Mouse (Mus musculus) large intestine, adult 2 months (tissue): ENCODE results near the gene Tuft1. TPM values are rescaled to one million over a fixed set of nuclear protein-coding genes. Genes with fewer than 3 reads are reported as not detected.
"Not testable (repeated sequence)": the region's sequence is repeated elsewhere in the genome, so short reads cannot be mapped to it uniquely, and the experiment has no call there.

Source experiments
- DNase-seq: peaks from one replicate; pipeline ENCODE4 v3.0.0-alpha.2; 2012; ENCODE audit warnings: low read depth, low spot score
- WGBS: fragments of 180-500 bp; shearing (Covaris S2); methylation state at CpG from one replicate; pipeline ENCODE4 v1.1.7; 2018; 5-methylcytosine and 5-hydroxymethylcytosine counted together
- polyA plus RNA-seq: library from polyadenylated mRNA; depleted of rRNA; stranded (reverse); fragments of >200 nt; gene quantifications from 2 replicates; pipeline ENCODE4 v1.2.3, GENCODE M21; 2012; rRNA removed

The Tuft1 gene
- polyA plus RNA-seq, result 25.5 and 34.4 TPM in 2 replicates

DNA sequence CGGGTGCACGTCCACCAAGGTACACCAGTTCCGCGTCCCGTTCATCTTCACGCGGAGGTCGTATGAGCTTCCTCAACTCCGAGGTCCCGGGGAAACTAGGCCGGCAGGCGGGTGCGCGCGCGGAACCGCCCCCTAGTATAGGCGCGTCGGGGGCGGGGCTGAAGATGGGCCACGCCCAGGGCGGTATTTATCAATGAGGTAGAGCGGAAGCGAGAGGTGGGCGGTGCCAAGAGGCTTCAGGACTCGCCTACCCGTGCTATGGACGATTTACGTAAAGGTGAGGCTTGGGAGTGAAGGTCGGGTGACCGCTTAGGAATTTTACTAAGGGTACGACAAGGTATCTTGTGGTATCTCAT is at the start of gene Tuft1:
Gene Tuft1 (minus strand): TSS at position 133 of the 356 bp plus-strand sequence.
- DNase-seq, result not testable (repeated sequence)
- under 1% methylated on average over 21 of the region's 33 CpGs for WGBS

DNA sequence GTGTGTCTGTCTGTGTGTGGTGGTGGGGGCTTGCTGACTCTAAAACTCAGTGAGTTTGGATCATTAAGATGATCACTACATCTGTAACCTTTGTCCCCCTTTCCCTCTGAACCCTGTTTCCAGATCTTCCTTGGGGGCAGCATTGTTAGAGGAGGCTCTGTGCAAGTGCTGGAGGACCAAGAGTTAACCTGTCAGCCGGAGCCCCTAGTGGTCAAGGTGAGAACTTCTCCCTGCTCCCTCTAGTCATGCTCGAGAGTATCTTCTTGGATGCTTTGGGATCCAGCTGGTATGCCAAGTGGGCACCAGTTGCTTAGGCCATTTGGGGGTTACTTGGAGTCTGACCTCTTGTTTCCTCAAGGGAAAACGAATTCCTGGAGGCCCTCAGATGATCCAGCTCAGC is 44.7 kb upstream of the Tuft1 start:
- not testable (repeated sequence) for DNase-seq
- 11% methylated on average over 3 of the region's 3 CpGs for WGBS

DNA sequence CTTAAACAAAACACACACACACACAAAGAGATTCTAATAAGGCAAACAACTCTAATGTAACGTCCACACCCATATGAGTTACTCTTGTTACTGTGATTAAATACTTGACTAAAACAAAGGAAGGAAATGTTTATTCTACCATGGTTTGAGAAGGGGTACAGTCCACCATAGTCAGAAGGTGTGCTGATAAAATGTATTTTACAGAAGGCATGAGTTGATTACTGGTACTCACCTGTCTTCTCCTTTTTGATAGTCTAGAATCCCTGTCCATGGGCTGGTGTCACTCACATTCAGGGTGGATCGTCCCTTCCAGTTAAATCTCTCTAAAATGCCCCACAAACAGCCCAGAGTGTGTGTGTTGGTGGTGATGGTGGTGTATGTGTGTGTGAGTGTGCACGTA is 44.2 kb upstream of the Tuft1 start:
- no peak for DNase-seq
- 84% methylated on average over 3 of the region's 3 CpGs for WGBS

DNA sequence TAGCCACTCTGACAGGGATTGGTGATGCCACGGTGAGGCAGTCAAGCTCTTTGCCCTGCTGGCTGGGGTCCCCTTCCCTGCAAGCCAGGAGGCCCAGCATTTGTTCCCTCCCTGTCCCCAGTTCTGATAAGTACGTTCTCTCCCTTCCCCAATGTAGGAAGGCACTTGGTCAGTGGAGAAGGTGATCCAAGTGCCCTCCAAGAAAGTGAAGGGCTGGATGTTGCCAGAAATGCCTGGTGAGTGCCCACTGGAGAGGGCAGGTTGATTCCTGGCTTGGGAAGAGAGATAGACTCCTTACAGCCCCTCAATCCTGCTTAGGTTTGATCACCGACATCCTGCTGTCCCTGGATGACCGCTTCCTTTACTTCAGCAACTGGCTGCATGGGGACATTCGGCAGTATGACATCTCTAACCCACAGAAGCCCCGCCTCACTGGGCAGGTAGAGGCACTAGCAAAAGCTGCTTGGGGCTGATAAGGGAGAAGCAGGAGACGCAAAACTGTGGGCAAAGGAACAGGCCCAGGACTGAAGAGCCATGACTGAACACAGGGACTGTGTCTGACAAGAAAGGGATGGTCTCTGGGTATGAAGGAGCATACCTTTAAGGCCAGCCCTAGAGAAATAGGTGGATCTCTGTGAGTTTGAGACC is 43.6 kb upstream of the Tuft1 start:
- not testable (repeated sequence) for DNase-seq
- 80% methylated on average over 7 of the region's 7 CpGs for WGBS

DNA sequence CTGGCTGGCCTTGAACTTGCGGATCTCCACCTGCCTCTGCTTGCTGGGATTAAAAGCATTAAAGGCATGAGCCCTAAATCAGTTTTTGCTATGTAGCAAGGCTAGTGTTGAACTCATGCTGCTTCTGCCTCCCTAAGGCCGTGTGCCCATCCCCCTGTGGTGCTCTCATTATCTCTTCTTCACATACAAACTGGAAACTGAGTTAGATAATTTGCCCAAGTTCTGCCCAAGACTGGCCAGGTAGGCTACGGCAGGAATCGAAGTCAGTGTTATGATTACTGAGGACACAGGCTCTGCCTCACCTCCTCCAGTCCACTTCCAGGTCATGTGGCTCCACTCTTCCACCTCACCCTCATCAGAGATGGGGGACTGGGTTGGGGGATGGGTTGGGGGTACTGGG is 37.6 kb upstream of the Tuft1 start:
- WGBS, result 96% methylated on average over 4 of the region's 4 CpGs
- DNase-seq, result not testable (repeated sequence)

DNA sequence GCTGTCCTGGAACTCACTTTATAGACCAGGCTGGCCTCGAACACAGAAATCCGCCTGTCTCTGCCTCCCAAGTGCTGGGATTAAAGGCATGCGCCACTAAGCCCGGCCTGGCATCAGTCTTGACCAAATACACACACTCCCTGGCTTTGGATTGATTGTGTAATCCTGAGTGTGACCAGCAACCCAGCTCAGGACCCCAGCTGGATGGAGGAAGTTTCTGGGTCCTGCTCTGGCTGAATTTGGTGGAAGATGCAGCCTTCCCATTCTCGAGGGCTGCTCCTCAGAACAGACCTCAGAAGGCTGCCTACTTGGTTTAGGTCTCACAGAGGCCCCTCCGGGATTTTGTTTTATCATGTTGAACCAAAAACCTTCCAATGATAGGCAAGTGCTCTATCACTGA is 36.9 kb upstream of the Tuft1 start:
- WGBS, result 86% methylated on average over 6 of the region's 6 CpGs
- not testable (repeated sequence) for DNase-seq

DNA sequence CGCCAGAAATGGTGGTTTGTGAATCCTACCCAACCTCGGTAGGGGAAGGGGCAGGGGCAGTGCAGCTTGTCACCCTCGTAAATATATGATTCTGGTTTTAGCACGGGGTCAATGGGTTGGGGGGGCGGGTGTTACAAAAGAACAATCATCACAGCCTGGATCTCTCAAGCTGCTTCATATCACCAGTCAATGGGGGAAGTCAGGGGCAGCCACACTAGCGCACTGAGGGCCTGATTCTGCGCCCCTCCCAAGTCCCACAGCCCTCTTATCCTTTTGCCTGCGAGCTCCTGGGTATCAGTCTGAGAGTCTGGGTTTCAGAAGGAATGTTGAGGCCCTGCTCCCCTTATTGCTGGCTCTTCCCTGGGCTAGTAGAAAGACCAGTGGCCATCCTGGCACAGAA is 35.2 kb upstream of the Tuft1 start:
- DNase-seq, result not testable (repeated sequence)

DNA sequence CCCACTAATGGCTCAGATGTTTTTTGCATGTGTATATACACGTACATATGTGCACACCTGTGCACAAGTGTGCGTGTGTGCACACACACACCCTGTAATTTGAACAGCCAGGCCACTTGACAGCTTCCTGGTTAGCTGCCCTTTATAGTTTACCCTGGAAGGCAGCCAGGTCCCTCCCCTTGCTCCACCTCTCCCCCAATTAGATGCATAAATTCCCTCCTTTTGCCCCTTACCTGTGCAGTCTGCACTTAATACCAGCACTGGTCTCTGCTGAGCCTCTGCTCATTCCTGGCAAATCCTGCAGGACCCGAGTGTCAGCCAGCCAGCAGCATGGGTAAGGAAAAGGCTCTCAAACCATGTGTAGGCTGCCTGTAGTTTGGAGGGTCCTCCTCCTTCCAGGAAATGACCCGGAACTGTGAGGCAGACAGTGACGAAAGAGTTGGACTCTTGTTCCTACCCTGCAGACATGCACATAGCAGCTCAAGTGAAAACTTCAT is 34.7 kb upstream of the Tuft1 start, which contains the start of gene Selenbp2:
Gene Selenbp2 (plus strand): TSS at position 228 of the 497 bp plus-strand sequence.
- DNase-seq, result no peak
- WGBS, result 12% methylated on average over 5 of the region's 5 CpGs

More for the DNA sequence above, 35.2 kb upstream of the Tuft1 start:
- WGBS, result 30% methylated on average over 5 of the region's 8 CpGs

DNA sequence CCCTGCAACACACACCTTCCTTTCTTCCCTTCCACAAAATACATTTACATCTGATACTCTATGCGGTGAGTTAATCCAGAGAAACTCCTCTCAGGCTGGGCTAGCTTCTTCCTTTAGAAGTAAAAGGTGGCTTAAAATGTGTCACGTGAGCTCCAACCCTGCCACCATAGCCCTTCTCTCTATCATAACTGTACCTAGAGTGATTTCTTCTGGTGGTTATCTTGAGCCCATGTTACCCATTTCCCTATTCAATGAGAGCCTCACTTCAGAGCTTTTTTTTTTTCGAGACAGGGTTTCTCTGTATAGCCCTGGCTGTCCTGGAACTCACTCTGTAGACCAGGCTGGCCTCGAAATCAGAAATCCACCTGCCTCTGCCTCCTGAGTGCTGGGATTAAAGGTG is 33.0 kb upstream of the Tuft1 start:
- WGBS, result 93% methylated on average over 4 of the region's 4 CpGs

DNA sequence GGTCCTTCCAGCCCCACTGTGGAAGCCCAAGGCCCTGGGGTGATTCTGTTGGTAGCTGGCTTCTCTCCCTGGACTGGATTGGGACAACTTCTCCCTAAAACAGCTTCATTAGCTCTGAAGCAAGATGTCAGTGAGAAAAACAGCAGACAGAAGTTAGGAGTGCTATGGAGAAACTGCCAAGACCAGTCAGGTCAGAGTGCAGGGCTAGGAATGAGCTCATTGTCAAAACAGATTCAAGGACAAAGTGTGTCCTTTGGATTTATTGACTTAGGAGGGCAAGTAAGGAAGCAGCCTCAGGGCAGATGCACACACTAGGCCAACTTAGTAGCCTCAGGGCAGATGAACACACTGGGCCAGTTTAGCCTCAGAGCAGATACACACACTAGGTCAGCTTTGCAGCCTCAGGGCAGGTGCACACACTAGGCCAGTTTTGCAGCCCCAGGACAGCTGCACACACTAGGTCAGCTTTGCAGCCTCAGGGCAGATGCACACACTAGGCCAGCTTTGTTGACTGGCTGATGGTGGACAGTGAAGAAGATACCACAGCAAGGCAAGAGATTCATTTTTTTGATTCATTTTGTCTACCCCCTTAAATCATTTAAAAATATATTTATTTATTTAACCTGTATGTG is 32.1 kb upstream of the Tuft1 start:
- DNase-seq, result no peak

More for the DNA sequence above, 33.0 kb upstream of the Tuft1 start:
- DNase-seq, result not testable (repeated sequence)

DNA sequence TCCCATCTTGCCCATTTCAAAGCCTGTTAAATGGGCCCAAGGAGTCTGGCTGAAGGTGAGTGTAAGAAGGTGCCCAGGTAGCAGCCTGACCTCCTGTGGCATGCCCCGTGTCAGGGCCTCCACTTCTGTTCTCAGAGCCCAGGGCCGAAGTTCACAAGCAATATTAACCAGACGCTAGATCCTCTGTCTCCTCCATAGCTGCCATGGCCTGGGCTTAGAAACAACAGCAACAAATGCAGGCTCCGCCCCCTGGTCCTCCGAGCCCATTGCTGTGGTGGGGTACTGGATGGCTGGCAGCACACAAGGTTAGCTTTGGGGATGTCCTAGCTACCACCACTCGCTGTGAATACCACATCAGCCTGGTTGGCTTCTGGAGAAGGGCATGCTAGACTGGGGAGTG is 31.5 kb upstream of the Tuft1 start:
- 59% methylated on average over 6 of the region's 6 CpGs for WGBS
- not testable (repeated sequence) for DNase-seq

DNA sequence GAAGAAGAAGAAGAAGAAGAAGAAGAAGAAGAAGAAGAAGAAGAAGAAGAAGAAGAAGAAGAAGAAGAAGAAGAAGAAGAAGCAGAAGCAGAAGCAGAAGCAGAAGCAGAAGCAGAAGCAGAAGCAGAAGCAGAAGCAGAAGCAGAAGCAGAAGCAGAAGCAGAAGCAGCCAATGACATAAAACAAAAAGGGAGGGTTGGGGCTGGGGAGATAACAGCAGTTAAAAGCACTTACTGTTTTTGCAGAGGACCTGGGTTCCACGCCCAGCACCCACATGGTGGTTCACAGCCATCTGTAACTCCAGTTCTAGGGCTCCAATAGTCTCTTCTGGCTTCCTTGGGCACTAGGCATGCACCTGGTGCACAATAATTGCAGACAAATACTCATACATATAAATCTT is 30.5 kb upstream of the Tuft1 start:
- not testable (repeated sequence) for DNase-seq
- 65% methylated on average over 1 of the region's 1 CpGs for WGBS

DNA sequence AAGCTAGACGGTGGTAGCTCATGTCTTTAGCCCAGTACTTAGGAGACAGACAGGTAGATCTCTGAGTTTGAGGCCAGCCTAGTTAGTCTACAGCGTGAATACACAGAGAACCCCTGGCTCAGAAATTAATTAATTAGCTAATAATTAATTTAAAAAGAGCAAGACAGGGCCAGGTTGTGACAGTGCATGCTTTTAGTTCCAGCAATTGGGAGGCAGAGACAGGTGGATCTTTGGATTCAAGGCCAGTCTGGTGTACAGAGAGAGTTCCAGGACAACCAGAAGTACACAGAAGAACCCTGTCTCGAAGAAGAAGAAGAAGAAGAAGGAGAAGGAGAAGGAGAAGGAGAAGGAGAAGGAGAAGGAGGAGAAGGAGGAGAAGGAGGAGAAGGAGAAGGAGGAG is 30.0 kb upstream of the Tuft1 start:
- DNase-seq, result not testable (repeated sequence)
- WGBS, result 93% methylated on average over 3 of the region's 3 CpGs

DNA sequence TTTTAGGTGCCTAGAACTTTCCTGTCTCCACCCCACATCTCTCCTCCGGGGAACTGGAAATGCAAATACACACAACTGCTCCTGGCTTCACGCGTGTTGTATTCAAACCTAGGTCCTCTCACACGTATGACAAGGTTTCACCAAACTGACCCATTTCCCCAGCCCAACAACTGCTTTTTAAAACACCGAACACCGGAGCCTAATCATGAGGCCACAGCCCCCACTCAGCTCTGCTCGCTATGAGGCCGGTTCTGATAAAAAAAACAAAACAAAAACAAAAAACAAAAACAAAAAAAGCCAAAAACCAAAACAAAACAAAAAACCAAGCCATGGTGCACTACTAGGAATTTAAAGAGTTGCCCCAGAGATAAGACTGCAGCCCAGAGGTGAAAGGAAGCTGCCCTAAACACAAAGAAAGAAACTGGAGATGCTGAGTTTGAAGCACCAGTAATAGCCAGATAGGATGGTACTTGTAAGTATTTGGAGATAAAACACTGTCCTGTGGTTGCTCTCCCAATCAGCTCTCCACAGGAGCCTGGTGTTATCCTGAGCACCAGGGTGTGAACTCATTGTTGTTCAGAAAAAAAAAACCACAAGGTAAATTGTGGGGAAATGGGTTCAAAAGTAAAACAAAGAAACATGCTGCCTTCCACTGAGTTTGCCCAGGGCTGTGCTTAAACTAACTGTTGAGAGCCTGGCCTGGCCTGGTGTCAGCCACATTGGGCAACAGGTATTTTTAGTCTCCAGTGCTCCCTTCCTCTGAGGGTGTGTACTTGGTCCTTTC is 27.5 kb upstream of the Tuft1 start:
- not testable (repeated sequence) for DNase-seq
- WGBS, result 93% methylated on average over 8 of the region's 8 CpGs

DNA sequence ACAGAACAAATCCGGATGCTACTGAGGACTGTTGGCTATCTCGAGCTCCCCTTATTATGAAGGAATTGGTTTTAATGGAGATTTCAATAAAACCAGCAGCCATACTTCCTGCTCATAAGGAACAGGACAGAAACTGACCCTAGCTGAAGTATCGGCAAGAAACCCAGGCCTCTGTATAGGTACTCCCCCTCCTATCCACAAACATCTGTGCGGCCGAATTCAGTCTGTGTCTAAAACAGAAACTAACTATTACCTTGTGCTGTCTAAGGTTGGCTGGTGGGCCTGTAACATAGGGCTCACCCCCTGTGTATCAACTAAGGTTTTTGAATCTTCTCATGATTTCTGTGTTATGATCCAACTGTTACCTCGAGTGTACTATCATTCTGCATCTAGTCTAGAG is 25.0 kb upstream of the Tuft1 start:
- DNase-seq, result no peak
- WGBS, result 75% methylated on average over 6 of the region's 6 CpGs

DNA sequence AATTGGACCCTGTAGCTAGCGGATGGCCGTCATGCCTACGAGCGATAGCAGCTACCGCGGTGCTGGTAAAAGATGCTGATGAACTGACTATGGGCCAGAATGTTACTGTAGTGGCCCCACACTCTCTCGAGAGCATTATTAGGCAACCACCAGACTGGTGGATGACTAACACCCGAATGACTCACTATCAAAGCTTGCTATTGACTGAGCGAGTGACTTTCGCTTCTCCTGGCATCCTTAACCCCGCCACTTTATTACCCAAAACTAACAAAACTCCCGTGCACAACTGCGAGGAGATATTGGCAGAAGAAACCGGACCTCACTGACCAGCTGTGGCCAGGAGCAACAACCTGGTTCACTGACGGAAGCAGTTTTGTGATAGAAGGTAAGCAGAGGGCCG is 22.1 kb upstream of the Tuft1 start:
- no peak for DNase-seq
- WGBS, result 41% methylated on average over 16 of the region's 16 CpGs

DNA sequence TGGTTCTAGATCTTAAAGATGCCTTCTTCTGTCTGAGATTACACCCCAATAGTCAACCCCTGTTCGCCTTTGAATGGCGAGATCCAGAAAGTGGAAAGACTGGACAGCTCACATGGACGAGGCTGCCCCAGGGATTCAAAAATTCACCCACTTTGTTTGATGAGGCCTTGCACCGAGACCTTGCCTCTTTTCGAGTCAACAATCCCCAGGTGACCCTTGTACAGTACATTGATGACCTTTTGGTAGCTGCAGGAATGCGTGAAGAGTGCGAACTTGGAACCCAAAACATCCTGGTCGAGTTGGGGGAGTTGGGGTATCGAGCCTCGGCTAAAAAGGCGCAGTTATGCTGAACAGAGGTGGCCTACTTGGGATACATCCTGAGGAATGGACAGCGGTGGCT is 21.4 kb upstream of the Tuft1 start:
- not testable (repeated sequence) for DNase-seq
- WGBS, result 79% methylated on average over 12 of the region's 12 CpGs

DNA sequence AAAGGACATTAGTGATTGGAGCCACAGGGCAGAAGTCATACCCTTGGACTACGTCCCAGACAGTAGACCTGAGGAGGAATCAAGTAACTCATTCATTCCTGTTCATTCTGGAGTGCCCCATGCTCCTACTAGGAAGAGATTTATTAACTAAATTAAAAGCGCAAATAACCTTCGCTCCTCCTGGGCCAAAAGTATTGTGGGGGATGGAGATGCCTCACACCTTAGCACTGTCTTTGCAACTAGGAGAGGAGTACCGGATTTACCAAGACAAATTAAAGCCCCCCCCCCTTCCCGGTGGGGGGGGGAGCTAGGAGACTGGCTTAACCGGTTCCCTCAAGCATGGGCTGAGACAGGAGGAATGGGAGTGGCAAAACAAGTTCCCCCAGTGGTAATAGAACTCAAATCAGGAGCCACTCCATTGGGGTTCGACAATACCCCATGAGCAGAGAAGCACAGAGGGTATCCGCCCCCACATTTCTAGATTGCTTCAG is 20.7 kb upstream of the Tuft1 start:
- WGBS, result 37% methylated on average over 8 of the region's 8 CpGs
- no peak for DNase-seq

DNA sequence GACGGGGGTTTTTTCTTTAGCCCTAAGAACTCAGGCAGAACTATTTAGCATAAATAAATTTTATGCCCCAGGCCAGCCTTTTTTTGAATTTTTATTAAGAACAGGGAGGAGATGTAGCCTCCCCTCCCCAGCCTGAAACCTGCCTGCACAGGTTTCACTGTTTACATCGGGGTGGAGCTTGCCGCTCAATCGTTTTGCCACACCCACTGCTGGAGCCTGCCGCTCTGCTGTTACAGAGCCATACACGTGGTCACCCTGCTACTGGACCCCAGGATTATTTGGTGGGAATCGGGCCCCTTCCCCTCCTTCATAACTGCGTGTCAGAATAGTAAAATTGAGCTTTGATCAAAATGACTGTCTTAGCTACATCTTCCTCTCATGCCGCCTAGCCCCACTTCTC is 16.4 kb upstream of the Tuft1 start:
- not testable (repeated sequence) for DNase-seq
- 39% methylated on average over 9 of the region's 9 CpGs for WGBS

DNA sequence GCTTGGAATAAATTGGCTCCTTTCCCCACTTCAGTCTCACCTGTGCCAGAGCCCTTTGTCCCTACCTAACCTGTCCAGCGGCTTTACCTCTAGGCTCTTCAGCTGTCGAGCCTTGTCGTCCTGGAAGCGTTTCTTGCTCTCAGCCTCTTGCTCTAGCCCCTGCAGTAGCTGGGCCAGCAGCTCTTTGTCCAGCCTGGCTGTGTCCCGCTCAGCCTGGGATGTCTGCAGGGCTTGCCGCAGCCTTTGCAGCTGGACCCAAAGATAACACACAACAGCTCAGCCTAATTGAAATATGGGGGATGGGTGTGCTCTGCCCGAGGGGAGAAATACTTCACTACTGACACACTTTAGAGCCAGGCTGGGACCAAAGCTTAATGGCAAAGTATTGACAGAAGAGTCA is 7.2 kb upstream of the Tuft1 start:
- 20% methylated on average over 7 of the region's 7 CpGs for WGBS
- not testable (repeated sequence) for DNase-seq
